Mouse (Mus musculus) E14TG2a.4 (cell line): Measurements from ENCODE around the gene Cyb561.

Experiments used
- CTCF ChIP-seq: conservative IDR thresholded peaks from 2 replicates; pipeline ENCODE4 v1.5.1; 2014; ENCODE audit warnings: low read length
- NANOG ChIP-seq: IDR thresholded peaks from 2 replicates; pipeline ENCODE4 v1.6.1; 2014; ENCODE audit warnings: borderline replicate concordance, low read length, mixed read lengths
- POU5F1 ChIP-seq: IDR thresholded peaks from 2 replicates; pipeline ENCODE4 v1.6.1; 2014; ENCODE audit warnings: low read length, borderline replicate concordance

DNA sequence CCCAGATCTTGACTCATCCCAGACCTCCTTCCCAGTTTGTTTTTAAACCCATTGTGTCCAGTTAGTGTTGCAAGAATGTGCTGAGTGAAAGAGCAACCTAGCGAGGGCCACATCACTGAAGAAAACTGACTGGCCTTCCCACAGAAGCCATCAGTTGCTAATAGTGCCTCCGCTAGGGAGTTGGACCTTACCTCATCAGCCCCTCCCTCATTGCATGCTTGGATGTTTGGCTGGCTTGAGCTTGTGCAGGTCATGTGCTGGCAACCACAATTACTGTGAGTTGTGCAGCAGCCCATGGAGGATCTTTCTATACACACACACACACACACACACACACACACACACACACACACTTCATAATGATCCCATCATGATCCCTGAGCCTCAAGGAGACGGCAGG is 21.8 kb downstream of the Cyb561 start:
- TF ChIP-seq CTCF (no peak), NANOG (no peak), POU5F1 (no peak)
